Mouse (Mus musculus) heart, adult 8-10 months (tissue): Measurements from ENCODE around the gene Wdr95. TPM values are rescaled to one million over a fixed set of nuclear protein-coding genes. Genes with fewer than 3 reads are reported as not detected.

Source experiments
- DNase-seq: peaks from one replicate; pipeline ENCODE4 v3.0.0; 2022; ENCODE audit warnings: low spot score
- total RNA-seq, 4 experiments: library from RNA; stranded (reverse); gene quantifications; 2 replicates each; pipeline ENCODE4 v1.2.4; 2022

The Wdr95 gene
- total RNA-seq, 4 experiments from 2014 or later = not detected

GRCm38 (mm10) chr5:149623815-149624675 is 95.6 kb downstream of the Wdr95 start:
- no peak for DNase-seq

GRCm38 (mm10) chr5:149625547-149625946 is 97.1 kb downstream of the Wdr95 start:
- DNase-seq = no peak

GRCm38 (mm10) chr5:149634409-149635035 is 106.0 kb downstream of the Wdr95 start:
- no peak for DNase-seq

- DNase-seq = peak; percentile 50
Measured at GRCm38 (mm10) chr5:149635556-149635955, 107.1 kb downstream of the Wdr95 start.

- DNase-seq = peak; percentile 100
Measured at GRCm38 (mm10) chr5:149636075-149636920, 107.8 kb downstream of the Wdr95 start, which contains the start of gene Hsph1. Gene Hsph1 (minus strand): TSS chr5:149636376.

GRCm38 (mm10) chr5:149637306-149637705 is 108.8 kb downstream of the Wdr95 start:
- DNase-seq = no peak

GRCm38 (mm10) chr5:149641277-149641892 is 112.9 kb downstream of the Wdr95 start:
- no peak for DNase-seq

- DNase-seq = no peak
Measured at GRCm38 (mm10) chr5:149642366-149642765, 113.9 kb downstream of the Wdr95 start.

GRCm38 (mm10) chr5:149642783-149643509 is 114.5 kb downstream of the Wdr95 start:
- no peak for DNase-seq

- no peak for DNase-seq
Measured at GRCm38 (mm10) chr5:149647367-149648115, 119.1 kb downstream of the Wdr95 start.

- DNase-seq = no peak
Measured at GRCm38 (mm10) chr5:149648196-149648595, 119.7 kb downstream of the Wdr95 start.

GRCm38 (mm10) chr5:149648895-149649406 is 120.5 kb downstream of the Wdr95 start:
- no peak for DNase-seq

- DNase-seq = no peak
Measured at GRCm38 (mm10) chr5:149649499-149650178, 121.2 kb downstream of the Wdr95 start.

GRCm38 (mm10) chr5:149650179-149650553 is 121.7 kb downstream of the Wdr95 start:
- no peak for DNase-seq

- no peak for DNase-seq
Measured at GRCm38 (mm10) chr5:149655636-149656035, 127.2 kb downstream of the Wdr95 start.

GRCm38 (mm10) chr5:149658022-149658421 is 129.5 kb downstream of the Wdr95 start:
- no peak for DNase-seq

- DNase-seq = no peak
Measured at GRCm38 (mm10) chr5:149658741-149659413, 130.4 kb downstream of the Wdr95 start.

GRCm38 (mm10) chr5:149659414-149659780 is 130.9 kb downstream of the Wdr95 start:
- no peak for DNase-seq

GRCm38 (mm10) chr5:149661428-149661827 is 132.9 kb downstream of the Wdr95 start:
- no peak for DNase-seq
